Comparison of ENCODE assay signal across 8 mouse cellular contexts in genomic region chr14:59626711-59627110, GRCm38 (mm10). TPM values are rescaled to one million over a fixed set of nuclear protein-coding genes. Genes with fewer than 3 reads are reported as not detected.
DNase-seq lines count a peak whose midpoint lies in the region; ATAC-seq and TF ChIP-seq lines count a peak whose summit lies in the region.

No protein-coding gene starts in this region.

- ATAC-seq in lung, embryonic 14.5 days (ENCODE audit: insufficient read depth) = no peak
- no peak for ATAC-seq in hindbrain, embryonic 11.5 days (ENCODE audit: low FRiP score)
- ATAC-seq in limb, embryonic 14.5 days (ENCODE audit: low FRiP score, low read depth) = no peak

- H3K36me3 ChIP-seq in lung, embryonic 14.5 days (ENCODE audit: insufficient read depth) = peaks cover 10% of the 10 kb centered on the region
- no peaks in the 10 kb centered on the region for H3K36me3 ChIP-seq in hindbrain, embryonic 11.5 days (ENCODE audit: control insufficient read depth, insufficient read depth, low read length)
- peaks cover 20% of the 10 kb centered on the region for H3K36me3 ChIP-seq in limb, embryonic 14.5 days (ENCODE audit: control insufficient read depth, insufficient read depth, low read length)

- H3K4me1 ChIP-seq in lung, embryonic 14.5 days (ENCODE audit: insufficient read depth) = 0 out of 2 replicates have a peak, but pooled peaks cover 3% of the 10 kb centered on the region
- no peaks in the 10 kb centered on the region; the same call in 1 of the 2 replicates for H3K4me1 ChIP-seq in lung, adult 2 months (ENCODE audit: control insufficient read depth, insufficient read depth, low read length)
- no peaks in the 10 kb centered on the region; the same call in 1 of the 2 replicates for H3K4me1 ChIP-seq in hindbrain, embryonic 11.5 days (replicated peaks; ENCODE audit: control insufficient read depth, insufficient read depth, low read length)
- H3K4me1 ChIP-seq in limb, embryonic 14.5 days (ENCODE audit: control insufficient read depth, insufficient read depth, low read length) = 0 out of 2 replicates have a peak, but pooled peaks cover 12% of the 10 kb centered on the region

- TF ChIP-seq POLR2A in lung, adult 2 months (IDR thresholded peaks at IDR 0.05; ENCODE audit: borderline replicate concordance, extremely low read depth, low read depth, low read length) = no peak
- no peak for TF ChIP-seq POLR2A in limb, embryonic 14.5 days (IDR thresholded peaks at IDR 0.05; ENCODE audit: borderline replicate concordance, extremely low read depth, insufficient read depth, insufficient read length)

- peak overlapping the region; percentile 55 for H3K9ac ChIP-seq in lung, embryonic 14.5 days
- H3K9ac ChIP-seq in hindbrain, embryonic 11.5 days (ENCODE audit: low read depth, low read length) = peak overlapping the region; percentile 19; the same call in 1 of the 2 replicates
- H3K9ac ChIP-seq in limb, embryonic 14.5 days (ENCODE audit: low read depth, low read length, severe bottlenecking) = peak overlapping the region; percentile 80

- WGBS in lung, embryonic 14.5 days = 19% methylated on average over 8 of the region's 8 CpGs
- WGBS in lung, adult 2 months = 38% methylated on average over 8 of the region's 8 CpGs
- 35% methylated on average over 8 of the region's 8 CpGs for WGBS in hindbrain, embryonic 11.5 days
- 15% methylated on average over 8 of the region's 8 CpGs for WGBS in limb, embryonic 14.5 days

- DNase-seq in lung, embryonic 14.5 days = peak; percentile 75
- DNase-seq in lung, adult 2 months = no peak
- DNase-seq in hindbrain, embryonic 11.5 days (ENCODE audit: low spot score) = no peak
- peak; percentile 45 for DNase-seq in limb, embryonic 14.5 days (ENCODE audit: low spot score)
- peak; percentile 42 for DNase-seq in skeletal muscle tissue, adult 2 months (ENCODE audit: low read depth, low spot score)
- DNase-seq in thymus, postnatal 25 days = no peak
- DNase-seq in cerebellum, adult 9-11 months = no peak
- DNase-seq in cerebellum, postnatal 25 days = no peak

- peak overlapping the region; percentile 50 for H3K27ac ChIP-seq in lung, embryonic 14.5 days (ENCODE audit: low read depth)
- no peak overlapping the region for H3K27ac ChIP-seq in hindbrain, embryonic 11.5 days (ENCODE audit: low read depth, low read length)
- H3K27ac ChIP-seq in limb, embryonic 14.5 days (replicated peaks; ENCODE audit: low read depth, low read length) = peak overlapping the region; percentile 86

- H3K4me3 ChIP-seq in lung, embryonic 14.5 days (ENCODE audit: low read depth, low read length) = peak overlapping the region; percentile 67
- no peak overlapping the region for H3K4me3 ChIP-seq in lung, adult 2 months (replicated peaks; ENCODE audit: extremely low read depth, low read depth, low read length)
- H3K4me3 ChIP-seq in hindbrain, embryonic 11.5 days (ENCODE audit: low read depth, low read length) = peak overlapping the region; percentile 62
- peak overlapping the region; percentile 72 for H3K4me3 ChIP-seq in limb, embryonic 14.5 days (replicated peaks; ENCODE audit: low read length)

- TF ChIP-seq CTCF in lung, embryonic 14.5 days (IDR thresholded peaks at IDR 0.05; ENCODE audit: low read depth) = no peak
- TF ChIP-seq CTCF in lung, adult 2 months (IDR thresholded peaks at IDR 0.05; ENCODE audit: insufficient read depth, low read length) = no peak

- H3K4me2 ChIP-seq in lung, embryonic 14.5 days = peak overlapping the region; percentile 83
- peak overlapping the region; percentile 79 for H3K4me2 ChIP-seq in hindbrain, embryonic 11.5 days (replicated peaks; ENCODE audit: low read depth, low read length)
- peak overlapping the region; percentile 69 for H3K4me2 ChIP-seq in limb, embryonic 14.5 days (replicated peaks; ENCODE audit: low read depth, low read length, severe bottlenecking)

- H3K9me3 ChIP-seq in lung, embryonic 14.5 days (ENCODE audit: low read depth, low read length) = no peaks in the 10 kb centered on the region
- H3K9me3 ChIP-seq in hindbrain, embryonic 11.5 days (ENCODE audit: control insufficient read depth, low read length) = no peaks in the 10 kb centered on the region
- no peaks in the 10 kb centered on the region for H3K9me3 ChIP-seq in limb, embryonic 14.5 days (ENCODE audit: control insufficient read depth, low read length)

- H3K27me3 ChIP-seq in lung, embryonic 14.5 days (ENCODE audit: insufficient read depth, low read length) = peaks cover 5% of the 10 kb centered on the region; the same call in 1 of the 2 replicates
- peaks cover 10% of the 10 kb centered on the region; the same call in 1 of the 2 replicates for H3K27me3 ChIP-seq in hindbrain, embryonic 11.5 days (ENCODE audit: control insufficient read depth, insufficient read depth, low read length)
- H3K27me3 ChIP-seq in limb, embryonic 14.5 days (ENCODE audit: control insufficient read depth, insufficient read depth, low read length) = 0 out of 2 replicates have a peak, but pooled peaks cover 4% of the 10 kb centered on the region

RNA-seq across cellular contexts. Expression of gene Shisa2, which starts 1.6 kb away (rescaled TPM):
- polyA plus RNA-seq in lung, embryonic 14.5 days (2014; fragmentation: Nextera tagmentation; extraction: Ambion mirVana) = 18.7 and 21.7 TPM in 2 replicates
- polyA plus RNA-seq in lung, adult 2 months (2012; rRNA removed) = 8.1 and 10.9 TPM in 2 replicates
- 14.0 and 15.7 TPM in 2 replicates for polyA plus RNA-seq in hindbrain, embryonic 11.5 days (2014; fragmentation: Nextera tagmentation; extraction: Ambion mirVana)
- polyA plus RNA-seq in limb, embryonic 14.5 days (2012; rRNA removed) = 42.7 and 68.2 TPM in 2 replicates
- 43.8 and 52.3 TPM in 2 replicates for polyA plus RNA-seq in limb, embryonic 14.5 days (2014; fragmentation: Nextera tagmentation; extraction: Ambion mirVana)

RNA-seq across cellular contexts. Expression of gene Cdadc1, which starts 29.0 kb away (rescaled TPM):
- polyA plus RNA-seq in lung, embryonic 14.5 days (2014; fragmentation: Nextera tagmentation; extraction: Ambion mirVana) = 32.5 and 36.2 TPM in 2 replicates
- polyA plus RNA-seq in lung, adult 2 months (2012; rRNA removed) = 6.3 and 9.9 TPM in 2 replicates
- polyA plus RNA-seq in hindbrain, embryonic 11.5 days (2014; fragmentation: Nextera tagmentation; extraction: Ambion mirVana) = 31.0 and 33.3 TPM in 2 replicates
- polyA plus RNA-seq in limb, embryonic 14.5 days (2012; rRNA removed) = 14.9 and 16.2 TPM in 2 replicates
- 31.5 and 35.6 TPM in 2 replicates for polyA plus RNA-seq in limb, embryonic 14.5 days (2014; fragmentation: Nextera tagmentation; extraction: Ambion mirVana)

Comparison
In these comparisons a context has a peak if more than half of its experiments do, and no peak if none do; other contexts are left out.
1. DNase-seq: peak in lung, embryonic 14.5 days (single experiment), limb, embryonic 14.5 days (single experiment) and skeletal muscle tissue, adult 2 months (single experiment); none in lung, adult 2 months (single experiment), hindbrain, embryonic 11.5 days (single experiment), thymus, postnatal 25 days (single experiment), cerebellum, adult 9-11 months (single experiment) and cerebellum, postnatal 25 days (0 of 2).
2. H3K9ac ChIP-seq: peak in every context shown above with its lines; median percentile 80 in limb, embryonic 14.5 days; 55 in lung, embryonic 14.5 days; 19 in hindbrain, embryonic 11.5 days.
3. Peak in every context shown above with its lines, with median percentiles within 50 percentile points of each other: H3K4me2 ChIP-seq.